Mouse (Mus musculus): ENCODE data around the gene Cluap1.
"Not testable (repeated sequence)": the region's sequence is repeated elsewhere in the genome, so short reads cannot be mapped to it uniquely, and the experiment has no call there.

Cluap1 gene

DNA sequence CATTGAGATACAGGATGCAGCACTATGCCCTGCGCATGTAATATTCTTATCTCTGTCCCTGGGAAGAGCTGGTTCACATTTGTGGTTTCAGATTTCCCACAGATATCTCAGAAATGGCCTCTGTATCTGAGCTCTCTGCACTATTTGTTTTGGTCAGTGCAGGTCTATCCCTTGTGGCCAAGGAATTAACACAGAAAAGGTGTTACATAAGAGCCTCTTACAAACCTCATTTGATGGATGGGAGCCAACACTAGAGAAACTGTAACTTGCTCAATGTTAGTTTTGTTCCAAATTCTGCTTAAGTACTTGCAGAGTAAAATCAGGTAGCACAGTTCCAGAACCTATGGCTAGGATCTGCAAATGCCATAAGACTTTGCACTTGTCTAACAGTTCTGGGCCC is 25.5 kb downstream of the Cluap1 start:
- in situ Hi-C loops (cut with MboI, MseI) = no loop called here

DNA sequence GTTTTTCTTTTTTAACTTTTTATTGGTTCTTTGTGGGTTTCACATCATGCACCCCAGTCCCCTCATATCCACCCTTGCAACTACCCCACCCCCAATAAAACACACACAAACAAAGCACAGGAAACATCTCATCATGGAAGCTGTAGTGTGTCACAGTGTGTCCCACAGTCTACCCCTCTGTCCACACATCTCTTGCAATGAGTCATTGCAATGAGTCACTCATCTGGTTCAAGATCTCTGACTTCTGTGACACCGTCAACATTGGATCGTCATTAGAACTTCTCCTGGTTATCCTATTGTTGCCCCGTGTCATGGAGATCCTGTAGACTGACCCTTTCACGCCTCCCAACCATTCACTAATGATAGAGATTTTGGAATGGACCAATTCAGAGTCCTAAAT is 26.1 kb downstream of the Cluap1 start:
- in situ Hi-C loops (cut with MboI, MseI) = no loop called here

GRCm38 (mm10) chr16:3951141-3951540 is 42.5 kb downstream of the Cluap1 start:
- in situ Hi-C loops (cut with MboI, MseI) = no loop called here

DNA sequence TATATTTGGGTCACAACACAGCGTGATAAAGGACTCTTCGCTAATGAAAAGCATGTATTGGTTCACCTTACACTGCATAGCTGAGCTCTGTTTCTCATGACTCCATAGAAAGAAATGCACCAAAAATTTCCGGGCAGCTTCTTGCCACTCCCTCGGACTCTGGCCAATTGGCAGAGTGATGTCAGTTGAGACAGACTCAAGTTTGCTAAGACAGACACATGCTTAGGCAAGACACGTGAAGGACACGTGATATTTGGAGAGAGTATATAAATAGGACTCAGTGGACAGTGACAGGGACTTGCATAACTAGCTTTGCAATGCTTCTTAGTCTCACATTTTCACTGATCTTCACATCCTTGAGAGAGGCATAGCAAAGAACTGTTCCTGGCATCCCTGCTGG is 47.8 kb downstream of the Cluap1 start:
- in situ Hi-C loops (cut with MboI, MseI) = no loop called here

GRCm38 (mm10) chr16:3959261-3959660 is 50.7 kb downstream of the Cluap1 start:
- in situ Hi-C loops (cut with MboI, MseI) = no loop called here

- in situ Hi-C loops (cut with MboI, MseI) = no loop called here
Measured at GRCm38 (mm10) chr16:3964990-3965389, 56.4 kb downstream of the Cluap1 start.

DNA sequence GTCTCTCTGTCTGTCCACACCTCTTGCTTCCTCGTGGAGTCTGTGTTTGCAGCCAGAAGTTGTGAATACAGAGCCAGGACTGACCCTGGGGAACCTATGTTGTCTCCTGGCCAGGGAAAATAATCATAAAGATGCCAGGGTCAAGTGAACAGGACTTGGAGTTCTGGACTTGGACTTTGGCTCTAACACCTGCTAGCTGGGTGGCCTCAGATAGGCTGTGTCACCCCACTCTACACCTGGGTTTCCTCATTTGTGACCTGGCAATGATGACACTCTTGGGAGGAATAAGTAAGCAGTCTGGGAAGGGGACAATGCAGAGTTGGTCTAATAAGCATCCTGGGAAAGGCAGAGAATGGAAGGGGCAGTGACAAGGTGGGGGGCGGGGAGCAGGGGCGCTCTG is 56.9 kb downstream of the Cluap1 start:
- in situ Hi-C loops (cut with MboI, MseI) = no loop called here

DNA sequence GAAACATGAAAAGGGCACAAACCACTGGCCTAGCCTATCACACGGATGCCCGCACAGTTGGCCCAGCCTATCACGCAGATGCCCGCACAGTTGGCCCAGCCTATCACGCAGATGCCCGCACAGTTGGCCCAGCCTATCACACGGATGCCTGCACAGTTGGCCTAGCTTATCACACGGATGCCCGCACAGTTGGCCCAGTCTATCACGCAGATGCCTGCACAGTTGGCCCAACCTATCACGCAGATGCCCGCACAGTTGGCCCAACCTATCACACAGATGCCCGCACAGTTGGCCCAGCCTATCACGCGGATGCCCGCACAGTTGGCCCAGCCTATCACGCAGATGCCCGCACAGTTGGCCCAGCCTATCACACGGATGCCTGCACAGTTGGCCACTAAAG is 65.9 kb downstream of the Cluap1 start:
- in situ Hi-C loops (cut with MboI, MseI) = not testable (repeated sequence)

- in situ Hi-C loops (cut with MboI, MseI) = no loop called here
Measured at GRCm38 (mm10) chr16:3975658-3976057, 67.1 kb downstream of the Cluap1 start.

GRCm38 (mm10) chr16:3976251-3976671 is 67.7 kb downstream of the Cluap1 start, which contains the start of gene Nlrc3:
Nlrc3 (minus strand) TSS chr16:3976632.
- in situ Hi-C loops (cut with MboI, MseI) = no loop called here

DNA sequence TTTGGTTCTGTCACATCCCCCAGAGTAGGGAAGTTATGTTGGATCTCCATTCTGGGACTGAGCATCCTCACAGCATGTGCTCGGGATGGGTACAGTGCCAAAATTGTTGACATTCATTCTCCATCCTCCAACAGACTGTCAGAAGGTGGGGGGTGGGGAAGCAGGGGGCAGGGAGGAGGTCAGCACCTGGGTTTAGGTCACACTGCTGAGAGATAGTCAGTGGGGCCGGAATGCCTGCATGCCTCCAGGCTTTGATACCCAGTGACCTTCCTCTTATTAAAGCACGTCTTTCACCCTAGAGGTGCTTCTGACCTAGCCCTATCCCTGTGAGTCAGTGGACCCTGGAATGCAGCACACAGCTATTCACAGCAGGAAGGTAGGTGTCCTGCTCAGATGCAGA is 68.1 kb downstream of the Cluap1 start:
- in situ Hi-C loops (cut with MboI, MseI) = no loop called here

DNA sequence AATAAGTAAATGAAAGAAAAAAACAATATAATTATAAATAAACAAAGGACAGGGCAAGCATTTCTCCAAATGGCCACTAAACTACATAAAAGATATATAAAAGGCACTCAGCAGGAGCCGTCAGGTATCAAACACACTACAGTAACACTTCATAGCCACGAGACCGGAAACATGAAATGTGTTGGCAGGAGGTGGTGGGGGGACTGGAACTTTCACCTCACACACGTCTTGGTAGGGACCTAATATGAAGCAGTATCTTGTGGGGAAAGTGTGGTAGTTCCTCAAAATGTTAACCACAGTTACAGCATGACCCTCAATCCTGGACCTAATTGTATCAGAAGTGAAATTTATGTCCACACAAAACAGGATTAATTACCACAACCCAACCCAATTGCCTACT is 73.6 kb downstream of the Cluap1 start:
- in situ Hi-C loops (cut with MboI, MseI) = no loop called here

DNA sequence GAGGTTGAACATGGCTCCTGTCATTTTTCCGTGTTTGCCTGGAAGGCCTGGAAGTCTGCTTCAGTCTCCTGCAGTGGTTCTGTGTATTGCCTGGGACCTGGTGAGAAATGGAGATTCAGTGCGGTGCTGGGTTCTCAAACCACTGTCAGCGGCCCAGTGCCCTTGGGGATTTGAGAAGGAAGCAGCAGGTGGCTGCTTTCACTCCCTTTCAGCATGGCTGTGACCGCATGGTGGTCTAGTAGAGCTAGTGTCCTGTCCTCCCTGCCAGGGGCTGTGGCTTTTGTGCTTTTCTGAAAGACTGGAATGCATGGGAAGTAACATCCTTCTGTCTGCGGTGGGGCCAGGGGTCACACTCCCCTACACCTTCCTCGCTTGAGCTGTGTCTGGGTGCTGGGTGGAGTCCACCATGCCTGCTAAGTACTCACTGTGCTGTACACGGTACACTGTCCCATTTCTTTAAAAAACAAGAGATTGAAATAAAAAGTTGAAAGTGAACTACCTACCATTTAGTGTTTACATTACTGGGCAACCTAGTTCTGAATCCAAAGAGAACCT is 74.6 kb downstream of the Cluap1 start:
- in situ Hi-C loops (cut with MboI, MseI) = no loop called here

- in situ Hi-C loops (cut with MboI, MseI) = no loop called here
Measured at GRCm38 (mm10) chr16:3988410-3988809, 79.8 kb downstream of the Cluap1 start.

Measured in T-helper 2 cell (primary cell).